9 mouse cellular contexts compared by ENCODE assay signal in the genomic region with DNA sequence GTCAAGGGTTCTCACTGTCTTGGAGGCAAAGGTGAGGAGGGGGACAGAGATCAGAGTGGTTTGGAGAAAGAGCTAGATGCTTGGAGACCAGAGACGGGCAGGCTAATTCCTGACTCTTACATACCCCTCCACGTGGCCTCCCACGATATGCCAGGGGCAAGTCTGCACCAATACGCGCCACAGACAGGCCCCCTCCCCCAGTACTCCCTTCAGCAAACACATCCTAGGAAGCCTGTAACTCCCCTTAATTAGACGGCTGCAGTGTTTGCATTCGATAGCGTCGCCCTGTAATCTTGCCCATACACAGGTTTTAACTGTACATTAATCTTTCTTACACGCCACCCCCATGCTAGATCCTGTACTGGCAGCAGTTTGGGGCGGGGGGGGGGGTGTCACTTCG. TPM values are rescaled to one million over a fixed set of nuclear protein-coding genes. Genes with fewer than 3 reads are reported as not detected.
DNase-seq lines count a peak whose midpoint lies in the region; ATAC-seq and TF ChIP-seq lines count a peak whose summit lies in the region.
"Had no signal": no experiment of that assay in that cellular context is flagged by ENCODE, and none has a peak within 500 bp of the region (broad histone marks: within the 10 kb centered on the region; RNA-seq: fewer than 3 reads in every experiment).

No protein-coding gene starts in this region.

- H3K4me1 ChIP-seq in heart, embryonic 14.5 days (ENCODE audit: control insufficient read depth in 2 of 2, insufficient read depth in 2 of 2, low read length in 2 of 2): peaks cover 13% of the 10 kb centered on the region in 2 experiments
- peaks cover 10% of the 10 kb centered on the region for H3K4me1 ChIP-seq in ES-Bruce4 (ENCODE audit: control insufficient read depth, insufficient read depth, low read length)
- peaks cover 36% of the 10 kb centered on the region for H3K4me1 ChIP-seq in forebrain, embryonic 12.5 days
- peaks cover 31% of the 10 kb centered on the region for H3K4me1 ChIP-seq in limb, embryonic 12.5 days (replicated peaks)

- no peak for DNase-seq in heart, postnatal 10 days
- DNase-seq in cerebellum, postnatal 14 days: no peak
- DNase-seq in left cerebral cortex, adult 8-10 months (ENCODE audit: low spot score in 2 of 2): no peak
- DNase-seq in T-cell, adult 2 months (ENCODE audit: low spot score): no peak
- DNase-seq: cerebellum, postnatal 25 days had no signal

- no peak for ATAC-seq in heart, embryonic 14.5 days (ENCODE audit: insufficient number of reproducible peaks, insufficient read depth, low FRiP score, low read depth)
- ATAC-seq in forebrain, embryonic 12.5 days (ENCODE audit: low FRiP score): 0 out of 2 replicates have a peak, but pooled peaks have one; percentile 34
- no peak for ATAC-seq in limb, embryonic 12.5 days (ENCODE audit: insufficient number of reproducible peaks, insufficient read depth, low FRiP score, low TSS enrichment, low read depth)

- no peak overlapping the region for H3K27ac ChIP-seq in heart, embryonic 14.5 days (replicated peaks in 1 of 2; ENCODE audit: control insufficient read depth in 1 of 2, insufficient read depth in 1 of 2, low read depth in 2 of 2, low read length in 2 of 2)
- H3K27ac ChIP-seq in ES-Bruce4 (ENCODE audit: insufficient read depth, low read length): peak overlapping the region; percentile 40; the same call in 1 of the 2 replicates
- peak overlapping the region; percentile 71 for H3K27ac ChIP-seq in forebrain, embryonic 12.5 days
- 0 out of 2 replicates have a peak overlapping the region, but pooled peaks have one; percentile 26 for H3K27ac ChIP-seq in limb, embryonic 12.5 days

- no peaks in the 10 kb centered on the region for H3K27me3 ChIP-seq in heart, embryonic 14.5 days (ENCODE audit: control insufficient read depth, insufficient read depth, low read length)
- no peaks in the 10 kb centered on the region for H3K27me3 ChIP-seq in ES-Bruce4 (ENCODE audit: control insufficient read depth, insufficient read depth, low read length, poor library complexity, severe bottlenecking)
- H3K27me3 ChIP-seq in forebrain, embryonic 12.5 days: 0 out of 2 replicates have a peak, but pooled peaks cover 8% of the 10 kb centered on the region
- peaks cover 17% of the 10 kb centered on the region for H3K27me3 ChIP-seq in limb, embryonic 12.5 days

- no peak for TF ChIP-seq POLR2A in ES-Bruce4 (IDR thresholded peaks at IDR 0.05; ENCODE audit: insufficient read depth, low read length)

- H3K36me3 ChIP-seq in heart, embryonic 14.5 days (ENCODE audit: control insufficient read depth, insufficient read depth, low read length): no peaks in the 10 kb centered on the region
- H3K36me3 ChIP-seq in ES-Bruce4 (ENCODE audit: control insufficient read depth, insufficient read depth, low read length, poor library complexity, severe bottlenecking): no peaks in the 10 kb centered on the region
- H3K36me3 ChIP-seq in forebrain, embryonic 12.5 days (replicated peaks): no peaks in the 10 kb centered on the region
- H3K36me3 ChIP-seq in limb, embryonic 12.5 days: no peaks in the 10 kb centered on the region

- no peak overlapping the region for H3K4me3 ChIP-seq in heart, embryonic 14.5 days (ENCODE audit: control insufficient read depth in 1 of 2, insufficient read depth in 1 of 2, low read depth in 1 of 2, low read length in 2 of 2)
- no peak overlapping the region for H3K4me3 ChIP-seq in ES-Bruce4 (ENCODE audit: low read depth, low read length)
- H3K4me3 ChIP-seq in forebrain, embryonic 12.5 days (replicated peaks): no peak overlapping the region
- peak overlapping the region; percentile 10; the same call in 1 of the 2 replicates for H3K4me3 ChIP-seq in limb, embryonic 12.5 days (replicated peaks)

- 8% methylated on average over 12 of the region's 12 CpGs for whole genome bisulfite sequencing in heart, embryonic 14.5 days
- 6% methylated on average over 12 of the region's 12 CpGs for WGBS in forebrain, embryonic 12.5 days
- 3% methylated on average over 12 of the region's 12 CpGs for WGBS in limb, embryonic 12.5 days

- no peaks in the 10 kb centered on the region for H3K9me3 ChIP-seq in heart, embryonic 14.5 days (ENCODE audit: control insufficient read depth, low read length)
- no peaks in the 10 kb centered on the region for H3K9me3 ChIP-seq in ES-Bruce4 (replicated peaks; ENCODE audit: control insufficient read depth, insufficient read depth, low read length, poor library complexity, severe bottlenecking)
- no peaks in the 10 kb centered on the region for H3K9me3 ChIP-seq in forebrain, embryonic 12.5 days
- no peaks in the 10 kb centered on the region for H3K9me3 ChIP-seq in limb, embryonic 12.5 days

- no peak overlapping the region for H3K9ac ChIP-seq in heart, embryonic 14.5 days (ENCODE audit: low read length)
- no peak overlapping the region for H3K9ac ChIP-seq in ES-Bruce4 (ENCODE audit: low read depth, poor library complexity, severe bottlenecking)
- no peak overlapping the region; the same call in 1 of the 2 replicates for H3K9ac ChIP-seq in forebrain, embryonic 12.5 days
- no peak overlapping the region for H3K9ac ChIP-seq in limb, embryonic 12.5 days (replicated peaks)

- no peak for TF ChIP-seq EP300 in ES-Bruce4 (IDR thresholded peaks at IDR 0.05; ENCODE audit: insufficient read depth, low read depth, low read length)

- no peak for TF ChIP-seq CTCF in ES-Bruce4 (IDR thresholded peaks at IDR 0.05; ENCODE audit: low read depth, low read length)

- intact Hi-C loops in heart, postnatal 10 days (cut with DNase I): no loop called here

- H3K4me2 ChIP-seq in heart, embryonic 14.5 days (ENCODE audit: low read length): peak overlapping the region; percentile 47
- peak overlapping the region; percentile 34 for H3K4me2 ChIP-seq in forebrain, embryonic 12.5 days
- H3K4me2 ChIP-seq in limb, embryonic 12.5 days: peak overlapping the region; percentile 49

RNA-seq across cellular contexts. Expression of gene Chst8, which starts 14.5 kb away (rescaled TPM):
- 0.49 and 0.67 TPM in 2 replicates for polyA plus RNA-seq in heart, embryonic 14.5 days (2014; fragmentation: Nextera tagmentation; extraction: Ambion mirVana)
- under 1 TPM; 0.25 to 0.65 TPM for total RNA-seq in heart, postnatal 10 days (2021)
- 4.8 and 5.4 TPM in 2 replicates for polyA plus RNA-seq in ES-Bruce4 (2011; ENCODE audit: insufficient read depth, insufficient read length, low read depth, missing spikeins)
- polyA plus RNA-seq in forebrain, embryonic 12.5 days (2016; fragmentation: Nextera tagmentation; extraction: Ambion mirVana): 13.5 and 15.9 TPM in 2 replicates
- polyA plus RNA-seq in limb, embryonic 12.5 days (2016; fragmentation: Nextera tagmentation; extraction: Ambion mirVana): 3.2 and 4.1 TPM in 2 replicates
- 10 to 100 TPM; 14.6 to 19.4 (median 17.7) TPM for total RNA-seq in left cerebral cortex, adult 8-10 months (2022)

Comparison
In these comparisons a context has a peak if more than half of its experiments do, and no peak if none do; other contexts are left out.
1. H3K27ac ChIP-seq: peak in ES-Bruce4 (single experiment), forebrain, embryonic 12.5 days (single experiment) and limb, embryonic 12.5 days (single experiment); none in heart, embryonic 14.5 days (0 of 2).
2. Peak in every context shown above with its lines, with median percentiles within 50 percentile points of each other: H3K4me2 ChIP-seq.